Mouse (Mus musculus): ENCODE results near the gene Carmil1.

The Carmil1 gene

GRCm38 (mm10) chr13:24211229-24211628, 69.4 kb downstream of the Carmil1 start:
- DNase-seq (ENCODE audit: low read depth) = peak; percentile 91

DNA sequence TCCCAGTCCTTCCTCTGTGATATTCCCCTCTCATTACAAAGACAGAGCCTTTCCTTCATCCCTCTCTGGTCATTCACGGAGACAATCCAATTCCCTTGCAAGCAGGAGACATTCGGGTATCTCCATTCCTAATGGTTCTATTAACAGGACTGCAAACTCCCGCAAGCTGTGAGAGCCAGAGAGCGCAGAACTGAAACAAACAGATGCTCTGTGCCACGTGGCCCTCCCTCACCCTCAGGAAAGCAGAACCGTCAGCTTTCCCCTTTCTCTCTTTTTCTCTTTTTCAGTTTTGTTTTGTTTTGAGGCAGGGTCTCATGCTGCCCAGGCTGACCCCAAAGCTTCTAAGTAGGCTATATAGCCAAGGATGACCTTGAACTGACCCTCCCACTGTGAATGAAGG, 74.5 kb downstream of the Carmil1 start:
- DNase-seq (ENCODE audit: low read depth) = no peak

- no peak for DNase-seq (ENCODE audit: low read depth)
These were observed 78.3 kb downstream of the Carmil1 start for GRCm38 (mm10) chr13:24202314-24202713.

DNA sequence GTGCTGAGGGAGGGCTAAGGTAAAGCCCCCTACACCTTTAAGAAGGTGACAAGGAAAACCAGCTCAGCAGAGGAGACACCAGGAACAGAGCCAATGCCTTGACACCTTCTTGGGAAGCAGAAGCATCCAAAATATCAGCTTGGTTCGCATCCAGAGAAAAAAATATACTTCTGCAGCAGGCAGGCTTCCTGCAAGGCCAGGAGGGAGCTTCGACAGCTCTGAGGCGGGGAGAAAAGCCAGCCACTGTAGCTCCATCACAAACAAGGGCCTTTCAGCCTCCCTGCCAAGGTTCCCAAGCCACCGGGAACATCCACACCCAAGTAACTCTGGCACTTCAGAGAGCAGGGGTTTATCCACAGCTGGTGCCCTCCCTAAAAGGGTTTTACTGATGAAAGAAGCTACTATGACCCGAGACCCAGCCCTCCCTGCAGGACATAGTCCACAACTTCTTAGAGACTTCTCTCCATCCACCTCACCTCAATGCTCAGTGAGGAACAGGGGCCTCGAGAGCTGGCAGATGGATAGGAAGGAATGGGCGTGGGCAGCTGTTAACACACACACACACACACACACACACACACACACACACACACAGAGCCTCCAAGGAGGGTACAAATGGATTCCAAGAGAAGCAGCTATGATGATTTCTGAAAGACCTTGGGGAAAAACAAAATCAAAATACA, 80.6 kb downstream of the Carmil1 start:
- no peak for DNase-seq (ENCODE audit: low read depth)

- peak; percentile 76 for DNase-seq (ENCODE audit: low read depth)
These were observed 82.1 kb downstream of the Carmil1 start for GRCm38 (mm10) chr13:24198396-24198924.

GRCm38 (mm10) chr13:24195371-24195770, 85.2 kb downstream of the Carmil1 start:
- peak; percentile 76 for DNase-seq (ENCODE audit: low read depth)

GRCm38 (mm10) chr13:24194018-24194417, 86.6 kb downstream of the Carmil1 start:
- DNase-seq (ENCODE audit: low read depth) = no peak

DNA sequence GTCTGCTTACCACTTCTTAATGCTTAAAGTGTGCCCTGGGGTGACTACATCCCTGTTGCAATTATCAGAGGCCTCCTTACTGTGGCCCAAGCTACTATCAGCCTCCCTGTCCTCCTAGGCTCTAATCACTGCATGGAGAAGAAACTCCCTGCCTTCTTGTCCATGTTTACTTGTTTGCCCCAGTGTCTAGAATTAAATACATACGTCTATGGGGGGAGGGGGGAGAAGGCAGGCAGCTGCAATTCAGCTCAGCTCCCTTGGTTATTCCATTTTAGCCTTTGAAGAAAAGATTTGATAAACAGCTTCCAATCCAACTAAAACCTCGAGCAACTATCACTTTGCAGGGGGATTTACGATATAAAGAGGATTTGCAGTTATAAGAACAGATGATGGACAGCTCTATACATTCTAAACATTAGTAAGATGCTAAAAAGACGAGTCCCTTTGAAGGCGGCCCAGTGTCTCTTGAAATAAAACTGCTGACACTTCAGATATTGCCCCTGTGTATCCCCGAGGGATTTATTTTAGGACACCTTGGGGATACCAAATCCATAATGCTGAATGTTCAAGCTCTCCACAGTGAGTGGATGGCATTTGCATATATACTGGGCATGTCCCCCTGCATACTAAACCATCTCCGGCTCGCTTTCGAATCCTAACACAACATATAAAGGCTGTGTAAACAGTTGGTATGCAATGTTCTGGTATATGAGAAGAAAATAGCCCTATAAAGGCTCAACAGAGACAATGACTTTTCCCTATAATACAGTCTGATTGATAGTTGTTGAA, 89.5 kb downstream of the Carmil1 start:
- DNase-seq (ENCODE audit: low read depth) = no peak

DNA sequence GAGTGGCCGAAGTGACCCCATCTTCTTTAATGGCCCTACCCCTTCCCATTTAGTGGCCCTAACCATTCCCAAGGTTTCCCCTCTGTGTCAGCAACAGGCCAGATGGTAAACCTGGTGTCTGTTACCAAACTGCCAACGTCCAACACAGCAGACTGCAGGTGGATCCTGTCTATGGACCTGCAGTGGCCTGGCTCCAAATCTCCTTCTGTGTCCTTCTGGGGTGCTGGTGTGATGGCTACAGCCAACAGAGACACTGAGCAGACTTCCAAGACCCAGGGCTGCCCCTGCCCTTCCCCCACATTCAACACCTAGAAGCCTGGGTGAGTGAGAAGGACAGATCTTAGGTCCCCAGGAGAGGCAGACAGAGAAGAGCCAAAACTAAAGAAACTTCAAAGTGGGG, 93.6 kb downstream of the Carmil1 start:
- DNase-seq (ENCODE audit: low read depth) = no peak

GRCm38 (mm10) chr13:24185641-24186040, 95.0 kb downstream of the Carmil1 start:
- DNase-seq (ENCODE audit: low read depth) = no peak

DNA sequence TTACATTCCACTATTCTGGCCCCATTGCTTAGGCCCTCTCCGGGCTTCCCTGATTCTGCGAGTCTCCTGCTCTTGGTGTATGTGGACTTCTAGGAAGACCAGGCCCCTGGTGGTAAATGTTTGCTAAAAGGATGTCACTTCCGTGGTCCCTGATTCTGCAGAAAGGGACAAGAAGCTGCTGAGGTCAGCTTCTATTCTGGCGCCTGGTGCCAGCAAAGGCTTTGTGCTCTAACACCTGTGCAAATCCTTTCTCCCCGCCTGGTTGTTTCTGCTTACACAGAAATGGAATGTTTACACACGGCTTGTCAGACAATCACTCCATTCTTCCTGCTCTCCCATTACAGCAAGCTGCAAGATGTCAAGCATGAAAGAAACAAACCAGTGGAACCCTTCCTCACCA, 97.7 kb downstream of the Carmil1 start:
- no peak for DNase-seq (ENCODE audit: low read depth)

DNA sequence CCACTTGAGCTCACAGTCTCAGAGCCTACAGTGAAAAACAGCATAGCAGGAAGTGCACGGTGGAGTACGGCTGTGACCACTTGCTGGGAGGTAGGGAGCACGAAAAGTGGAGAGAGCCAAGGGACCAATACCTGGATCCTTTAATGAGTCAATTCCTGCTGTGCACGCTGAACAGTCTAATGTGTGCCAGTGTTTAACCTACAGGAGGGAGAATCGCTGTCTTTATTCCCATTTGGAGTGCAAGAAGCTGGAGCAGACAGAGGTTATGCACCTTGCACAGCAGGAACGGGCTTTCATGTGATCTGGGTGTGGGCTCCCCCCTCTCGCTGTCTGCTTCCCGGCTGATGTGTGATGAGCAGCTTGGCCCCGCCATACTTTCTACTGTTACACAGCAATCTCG, 101.1 kb downstream of the Carmil1 start:
- DNase-seq (ENCODE audit: low read depth) = no peak

DNA sequence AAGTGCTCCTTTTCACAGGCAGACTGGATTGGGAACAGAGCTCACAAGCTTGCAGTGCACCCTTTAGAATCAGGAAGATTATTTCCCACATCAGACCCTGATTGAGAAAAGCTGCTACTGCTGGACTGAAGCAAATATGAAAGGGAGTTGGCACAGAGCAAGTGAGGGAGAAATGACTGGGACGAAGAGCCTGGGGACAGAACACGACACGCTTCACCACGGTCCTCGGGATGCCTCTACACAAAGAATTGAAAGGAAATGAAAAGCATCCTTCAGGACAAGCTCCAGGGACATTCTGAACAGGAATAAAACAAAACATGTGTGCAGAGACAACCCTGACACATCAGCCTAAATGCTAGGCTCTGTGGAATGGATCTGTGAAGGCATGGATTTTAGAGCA, 103.0 kb downstream of the Carmil1 start:
- DNase-seq (ENCODE audit: low read depth) = no peak

- no peak for DNase-seq (ENCODE audit: low read depth)
These were observed 103.8 kb downstream of the Carmil1 start for GRCm38 (mm10) chr13:24176835-24177234.

- DNase-seq (ENCODE audit: low read depth) = no peak
These were observed 110.9 kb downstream of the Carmil1 start for GRCm38 (mm10) chr13:24169658-24170057.

- no peak for DNase-seq (ENCODE audit: low read depth)
These were observed 117.2 kb downstream of the Carmil1 start for GRCm38 (mm10) chr13:24163368-24163767.

- DNase-seq (ENCODE audit: low read depth) = no peak
These were observed 119.5 kb downstream of the Carmil1 start for GRCm38 (mm10) chr13:24161105-24161504.

DNA sequence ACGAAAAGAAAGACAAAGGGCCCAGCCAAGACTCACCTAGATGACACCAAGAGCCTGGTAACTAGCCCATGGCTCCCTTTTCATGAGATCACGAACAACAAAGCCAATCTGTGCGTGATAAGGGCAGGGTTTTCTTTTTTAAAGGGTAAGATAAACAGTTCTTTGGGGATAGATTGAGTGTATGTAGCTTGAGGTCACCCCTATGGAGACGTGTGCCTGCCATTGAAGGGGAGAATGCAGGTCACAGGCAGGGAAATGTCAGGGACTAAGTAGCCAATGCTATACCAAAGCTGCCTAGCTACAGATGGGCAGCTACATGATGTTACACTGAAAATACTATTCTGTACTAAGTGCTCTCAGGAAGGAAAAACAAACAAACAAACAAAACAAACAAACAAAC, 120.6 kb downstream of the Carmil1 start:
- no peak for DNase-seq (ENCODE audit: low read depth)

- DNase-seq (ENCODE audit: low read depth) = peak; percentile 79
These were observed 121.2 kb downstream of the Carmil1 start for GRCm38 (mm10) chr13:24159190-24159965.

DNA sequence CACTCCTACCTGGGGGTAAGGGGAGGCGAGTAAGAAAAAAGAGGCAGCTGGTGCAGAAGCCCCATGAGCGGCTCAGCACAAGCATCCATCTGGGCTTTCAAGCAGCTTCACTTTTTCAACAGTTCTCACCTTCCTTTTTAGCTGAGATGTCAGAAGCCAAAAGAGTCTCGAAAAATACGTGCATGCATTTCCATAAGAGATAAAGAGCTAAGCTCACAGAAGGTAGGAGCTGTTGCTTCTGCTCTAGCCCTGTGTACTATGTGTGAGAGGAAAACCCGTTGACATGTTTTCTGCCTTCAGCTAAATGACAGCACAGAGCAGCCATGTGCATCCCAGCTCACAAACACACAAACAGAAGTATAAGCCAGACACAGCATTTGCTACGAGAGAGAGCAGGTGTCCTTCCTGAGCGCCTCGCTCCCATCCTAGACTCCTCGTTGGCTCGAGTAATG, 123.0 kb downstream of the Carmil1 start:
- DNase-seq (ENCODE audit: low read depth) = no peak

GRCm38 (mm10) chr13:24155190-24155589, 125.4 kb downstream of the Carmil1 start:
- DNase-seq (ENCODE audit: low read depth) = no peak

- DNase-seq (ENCODE audit: low read depth) = no peak
These were observed 126.1 kb downstream of the Carmil1 start for GRCm38 (mm10) chr13:24154281-24155061.

Data from 416B (cell line).